Mouse (Mus musculus) splenic B cell, adult 2 months (primary cell): ENCODE results near the gene Gm17428.
"Not testable (repeated sequence)": the region's sequence is repeated elsewhere in the genome, so short reads cannot be mapped to it uniquely, and the experiment has no call there.

Experiments
- DNase-seq: peaks from one replicate; pipeline ENCODE4 v3.0.0-alpha.2; 2011; ENCODE audit warnings: low read depth, low spot score
- H3K27me3 ChIP-seq: 2 replicates; pipeline ENCODE4 v1.6.1; 2012; ENCODE audit warnings: mild to moderate bottlenecking, low read length, moderate library complexity, mixed read lengths; ENCODE audit not compliant: control insufficient read depth, poor library complexity, insufficient read depth, severe bottlenecking
- H3K36me3 ChIP-seq: 2 replicates; pipeline ENCODE4 v1.6.1; 2012; ENCODE audit warnings: mild to moderate bottlenecking, low read length, moderate library complexity, mixed read lengths; ENCODE audit not compliant: control insufficient read depth, poor library complexity, insufficient read depth, severe bottlenecking

Gene Gm17428

DNA sequence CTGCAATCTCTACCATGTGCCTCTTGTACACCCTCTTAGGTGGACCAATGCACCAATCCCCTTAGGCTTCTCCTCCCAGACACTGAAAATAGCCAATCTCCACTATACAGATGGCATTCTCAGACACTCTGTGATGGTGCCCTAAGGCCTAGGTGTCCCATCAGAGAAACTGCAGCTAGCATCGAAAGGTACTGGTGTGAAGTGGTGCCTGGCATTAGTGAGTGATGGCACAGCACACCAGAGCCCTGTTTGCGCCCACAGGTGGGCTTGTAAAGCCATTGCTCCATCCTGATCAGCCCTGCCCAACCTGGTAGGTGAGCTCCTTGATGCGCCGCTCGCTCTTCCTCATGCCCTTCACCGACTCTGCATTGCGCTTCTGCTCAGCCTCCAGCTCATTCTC, 32.8 kb upstream of the Gm17428 start:
- Histone ChIP-seq H3K27me3 (no peaks in the 10 kb centered on the region), H3K36me3 (no peaks in the 10 kb centered on the region)
- DNase-seq, result no peak

- DNase-seq, result no peak
- H3K36me3 ChIP-seq, result no peaks in the 10 kb centered on the region
- no peaks in the 10 kb centered on the region for H3K27me3 ChIP-seq
These were observed 31.8 kb upstream of the Gm17428 start for GRCm38 (mm10) chr14:54944939-54945338.

- H3K36me3 ChIP-seq, result no peaks in the 10 kb centered on the region
- no peak for DNase-seq
- no peaks in the 10 kb centered on the region for H3K27me3 ChIP-seq
These were observed 30.6 kb upstream of the Gm17428 start for GRCm38 (mm10) chr14:54945975-54946704.

- not testable (repeated sequence) for H3K36me3 ChIP-seq, H3K27me3 ChIP-seq, DNase-seq
These were observed 29.7 kb upstream of the Gm17428 start for GRCm38 (mm10) chr14:54947008-54947407.

- DNase-seq, result no peak
- Histone ChIP-seq H3K27me3 (no peaks in the 10 kb centered on the region), H3K36me3 (no peaks in the 10 kb centered on the region)
These were observed 28.0 kb upstream of the Gm17428 start for GRCm38 (mm10) chr14:54948781-54949180.

- DNase-seq, result no peak
- Histone ChIP-seq H3K36me3 (no peaks in the 10 kb centered on the region), H3K27me3 (no peaks in the 10 kb centered on the region)
These were observed 26.2 kb upstream of the Gm17428 start for GRCm38 (mm10) chr14:54950493-54950892.

DNA sequence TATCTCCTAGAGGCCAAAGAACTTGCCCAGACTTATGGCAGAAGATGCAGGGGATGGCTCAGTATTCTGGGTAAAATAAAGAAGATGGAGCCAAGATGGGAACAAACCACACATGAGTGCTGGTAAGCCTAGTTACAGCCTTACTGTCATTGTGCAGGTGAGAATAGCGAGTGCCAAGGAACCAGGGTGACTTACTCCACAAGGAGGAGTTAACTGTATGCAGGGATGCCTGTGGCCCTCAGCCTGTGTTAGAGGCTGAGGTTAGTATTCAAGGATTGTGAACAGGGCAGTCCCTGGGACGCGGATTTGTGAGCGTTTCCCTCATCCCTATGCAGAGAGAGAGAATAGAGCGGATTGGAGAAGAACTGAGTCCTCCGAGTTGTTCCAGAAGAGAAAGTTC, 25.1 kb upstream of the Gm17428 start:
- Histone ChIP-seq H3K36me3 (no peaks in the 10 kb centered on the region), H3K27me3 (no peaks in the 10 kb centered on the region)
- DNase-seq, result no peak

GRCm38 (mm10) chr14:54953664-54954206, 23.0 kb upstream of the Gm17428 start:
- Histone ChIP-seq H3K27me3 (no peaks in the 10 kb centered on the region), H3K36me3 (no peaks in the 10 kb centered on the region)
- DNase-seq, result no peak

- H3K36me3 ChIP-seq, result no peaks in the 10 kb centered on the region
- H3K27me3 ChIP-seq, result no peaks in the 10 kb centered on the region
These were observed 22.3 kb upstream of the Gm17428 start for GRCm38 (mm10) chr14:54954474-54954873.

GRCm38 (mm10) chr14:54955481-54955880, 21.3 kb upstream of the Gm17428 start:
- Histone ChIP-seq H3K36me3 (no peaks in the 10 kb centered on the region), H3K27me3 (no peaks in the 10 kb centered on the region)
- DNase-seq, result no peak

More at GRCm38 (mm10) chr14:54954474-54954873, 22.3 kb upstream of the Gm17428 start:
- no peak for DNase-seq

DNA sequence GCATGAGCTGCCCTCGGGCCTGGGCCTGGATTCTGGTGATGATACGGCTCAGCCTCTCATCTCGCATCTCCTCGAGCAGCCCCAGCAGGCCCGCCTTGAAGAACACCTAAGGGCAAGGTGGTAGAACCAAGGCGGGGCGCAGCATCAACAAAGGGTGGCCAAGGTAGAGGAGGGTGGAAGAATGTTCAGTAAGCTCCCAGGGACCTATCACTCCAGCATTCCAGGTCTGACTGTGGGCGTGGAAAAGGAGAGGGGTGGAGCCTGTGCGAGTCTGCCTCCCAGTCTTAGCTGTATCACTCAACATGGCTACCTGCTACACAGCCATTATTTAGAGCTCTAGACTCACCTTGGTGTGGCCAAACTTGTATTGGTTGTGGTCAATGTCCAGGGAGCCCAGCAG, 20.2 kb upstream of the Gm17428 start:
- no peaks in the 10 kb centered on the region for H3K36me3 ChIP-seq
- DNase-seq, result no peak

GRCm38 (mm10) chr14:54958503-54958902, 18.2 kb upstream of the Gm17428 start:
- no peaks in the 10 kb centered on the region for H3K36me3 ChIP-seq
- no peak for DNase-seq
- no peaks in the 10 kb centered on the region for H3K27me3 ChIP-seq

More for the DNA sequence above, 20.2 kb upstream of the Gm17428 start:
- H3K27me3 ChIP-seq, result no peaks in the 10 kb centered on the region

DNA sequence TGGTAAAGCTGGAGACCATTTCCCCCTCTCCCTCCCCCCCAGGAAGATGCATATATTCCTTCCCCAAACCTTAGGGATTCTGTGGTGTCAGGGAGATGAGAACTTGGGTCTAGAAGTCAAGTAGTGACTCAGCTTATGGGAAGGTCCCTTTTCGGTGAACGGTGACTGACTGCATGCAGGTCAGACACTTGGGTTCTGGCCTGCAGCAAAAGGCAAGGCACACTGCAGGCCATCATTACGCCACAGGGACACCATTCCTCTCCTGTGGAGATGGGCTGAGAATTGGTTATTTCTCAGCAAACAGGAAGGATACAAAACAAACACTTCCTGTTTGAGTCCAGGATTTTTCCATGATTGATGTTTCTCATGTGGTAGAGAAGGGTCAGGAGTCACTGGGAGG, 17.5 kb upstream of the Gm17428 start:
- Histone ChIP-seq H3K27me3 (no peaks in the 10 kb centered on the region), H3K36me3 (no peaks in the 10 kb centered on the region)
- no peak for DNase-seq

- H3K36me3 ChIP-seq, DNase-seq, H3K27me3 ChIP-seq: not testable (repeated sequence)
These were observed 16.7 kb upstream of the Gm17428 start for GRCm38 (mm10) chr14:54959853-54960613.

DNA sequence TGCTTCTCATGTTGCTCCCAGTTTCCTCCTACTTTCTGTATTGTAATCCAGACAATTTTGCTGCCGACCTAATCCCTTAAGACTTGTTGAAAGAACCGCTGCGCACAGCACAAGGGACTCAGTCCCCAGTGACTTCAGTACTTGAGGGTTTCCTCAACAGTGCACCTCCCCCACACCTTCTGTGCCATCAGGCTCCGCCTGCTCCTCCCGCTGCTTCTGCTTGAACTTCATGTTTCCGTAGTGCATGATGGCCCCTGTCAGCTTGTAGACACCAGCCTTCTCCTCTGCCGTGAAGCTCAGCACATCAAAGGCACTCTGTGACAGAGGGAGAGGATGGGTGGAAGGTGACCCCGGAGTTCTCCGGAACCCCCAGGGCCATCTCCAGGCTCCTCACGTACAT, 16.0 kb upstream of the Gm17428 start:
- DNase-seq, result no peak
- no peaks in the 10 kb centered on the region for H3K27me3 ChIP-seq
- no peaks in the 10 kb centered on the region for H3K36me3 ChIP-seq
